Mouse (Mus musculus) kidney, postnatal 0 days (tissue): ENCODE data around the gene Itm2b. TPM values are rescaled to one million over a fixed set of nuclear protein-coding genes. Genes with fewer than 3 reads are reported as not detected.

ENCODE experiments used
- ATAC-seq: fragments of 200-750 bp; cut with Nextera tagmentation; replicated peaks from 2 replicates; pipeline ENCODE4 v1.8.0; 2017; ENCODE audit warnings: low read depth, moderate number of reproducible peaks, moderate TSS enrichment, moderate library complexity; ENCODE audit not compliant: low FRiP score
- DNase-seq: peaks from one replicate; pipeline ENCODE4 v3.0.0-alpha.2; 2016; ENCODE audit warnings: low spot score
- H3K27ac ChIP-seq: fragments of 300-500 bp; sonication (generic); 2 replicates; pipeline ENCODE4 v1.5.1; 2014; ENCODE audit warnings: mild to moderate bottlenecking
- H3K27me3 ChIP-seq: fragments of 300-500 bp; sonication (generic); 2 replicates; pipeline ENCODE4 v1.6.1; 2014; ENCODE audit warnings: low read length, mixed read lengths; ENCODE audit not compliant: insufficient read depth
- H3K36me3 ChIP-seq: fragments of 300-500 bp; sonication (generic); 2 replicates; pipeline ENCODE4 v1.6.1; 2014; ENCODE audit warnings: low read length, mixed read lengths; ENCODE audit not compliant: insufficient read depth
- H3K4me1 ChIP-seq: fragments of 300-500 bp; sonication (generic); replicated peaks from 2 replicates; pipeline ENCODE4 v1.6.1; 2014; ENCODE audit warnings: antibody characterized with exemption, low read length, mixed read lengths; ENCODE audit not compliant: insufficient read depth
- H3K4me2 ChIP-seq: fragments of 300-500 bp; sonication (generic); 2 replicates; pipeline ENCODE4 v1.6.1; 2014; ENCODE audit warnings: mild to moderate bottlenecking, low read length, moderate library complexity, mixed read lengths
- H3K4me3 ChIP-seq: fragments of 300-500 bp; sonication (generic); replicated peaks from 2 replicates; pipeline ENCODE4 v1.5.1; 2014; ENCODE audit warnings: low read depth, low read length
- H3K9ac ChIP-seq: fragments of 300-500 bp; sonication (generic); 2 replicates; pipeline ENCODE4 v1.6.1; 2014; ENCODE audit warnings: low read depth, low read length
- H3K9me3 ChIP-seq: fragments of 300-500 bp; sonication (generic); replicated peaks from 2 replicates; pipeline ENCODE4 v1.6.1; 2016; ENCODE audit warnings: low read length, inconsistent platforms, mixed read lengths
- CTCF ChIP-seq: IDR thresholded peaks from 2 replicates; pipeline ENCODE4 v1.5.1; 2016; ENCODE audit warnings: antibody characterized with exemption, low read depth, mild to moderate bottlenecking, moderate library complexity
- WGBS: fragments of 180-500 bp; shearing (Covaris S2); extraction: QIAGEN DNeasy Blood & Tissue Kit; methylation state at CpG from one replicate; pipeline ENCODE4 v1.1.7; 2014; 5-methylcytosine and 5-hydroxymethylcytosine counted together
- polyA plus RNA-seq: library from polyadenylated mRNA; unstranded; fragments of >200 nt; fragmentation: Nextera tagmentation; extraction: Ambion mirVana; gene quantifications from 2 replicates; pipeline ENCODE4 v1.2.1, GENCODE M21; 2015

Itm2b gene
- polyA plus RNA-seq, 1 experiment from 2014 or later, result 1,975 TPM

DNA sequence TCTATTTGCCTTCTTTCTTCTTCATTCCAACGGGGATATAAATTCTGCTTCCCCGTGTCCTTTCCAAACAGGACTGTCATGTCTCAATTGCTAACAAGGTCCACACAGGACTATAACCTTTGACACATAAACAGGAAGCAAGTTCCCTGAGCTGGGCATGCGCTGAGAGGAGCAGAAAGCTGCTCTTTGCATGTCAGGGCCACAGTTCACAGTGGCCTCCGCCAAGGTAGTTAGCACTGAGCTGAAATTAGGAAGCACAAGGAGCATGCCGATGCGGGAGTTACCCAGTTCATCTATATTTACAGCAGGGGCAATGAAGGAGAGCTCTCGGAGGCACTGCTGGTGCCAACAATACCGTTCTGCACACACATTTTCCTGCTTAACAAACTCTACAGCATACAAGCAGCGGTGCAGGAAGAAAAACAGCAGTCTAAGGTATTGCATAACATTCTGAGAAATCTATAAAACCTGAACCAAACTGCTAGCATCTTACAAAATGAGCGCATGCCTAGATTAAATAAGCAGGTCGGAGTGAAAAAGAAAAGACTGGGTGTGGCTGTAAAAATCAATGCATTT, 10.7 kb downstream of the Itm2b start:
- Histone ChIP-seq H3K4me3 (no peak overlapping the region), H3K9me3 (no peaks in the 10 kb centered on the region), H3K27ac (peak overlapping the region; percentile 60; the same call in 1 of the 2 replicates), H3K36me3 (peaks cover 18% of the 10 kb centered on the region; the same call in 1 of the 2 replicates), H3K27me3 (no peaks in the 10 kb centered on the region), H3K4me2 (peak overlapping the region; percentile 19; the same call in 1 of the 2 replicates), H3K9ac (no peak overlapping the region), H3K4me1 (peaks cover 28% of the 10 kb centered on the region)
- peak; percentile 65 for DNase-seq
- no peak for TF ChIP-seq CTCF
- peak; percentile 34; the same call in 1 of the 2 replicates for ATAC-seq
- WGBS, result 18% methylated on average over 11 of the region's 11 CpGs

DNA sequence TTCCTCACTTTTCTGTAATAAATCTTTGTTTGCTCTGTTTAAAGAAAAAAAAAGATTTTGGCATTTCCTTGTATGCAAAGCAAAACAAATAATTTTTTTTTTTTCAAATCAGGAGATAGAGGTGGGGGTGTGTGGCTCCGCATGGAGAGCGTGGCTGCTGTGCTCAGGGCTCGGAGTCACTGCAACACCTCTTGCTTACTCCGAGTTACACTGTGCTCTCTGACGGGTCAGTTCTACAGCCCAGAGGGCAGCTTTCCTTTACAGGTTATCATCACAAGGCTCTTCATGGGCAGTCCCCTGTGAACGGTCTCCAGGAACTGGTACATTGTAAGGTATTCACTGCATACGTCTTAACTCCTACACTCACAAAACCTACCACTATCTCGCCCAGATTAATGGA, 11.5 kb downstream of the Itm2b start:
- 47% methylated on average over 8 of the region's 8 CpGs for WGBS
- Histone ChIP-seq H3K9ac (no peak overlapping the region), H3K36me3 (peaks cover 19% of the 10 kb centered on the region; the same call in 1 of the 2 replicates), H3K4me2 (no peak overlapping the region), H3K27me3 (no peaks in the 10 kb centered on the region), H3K4me3 (no peak overlapping the region), H3K27ac (peak overlapping the region; percentile 60; the same call in 1 of the 2 replicates), H3K4me1 (peaks cover 28% of the 10 kb centered on the region), H3K9me3 (no peaks in the 10 kb centered on the region)
- DNase-seq (peak; percentile 19), ATAC-seq (no peak)
- no peak for TF ChIP-seq CTCF

DNA sequence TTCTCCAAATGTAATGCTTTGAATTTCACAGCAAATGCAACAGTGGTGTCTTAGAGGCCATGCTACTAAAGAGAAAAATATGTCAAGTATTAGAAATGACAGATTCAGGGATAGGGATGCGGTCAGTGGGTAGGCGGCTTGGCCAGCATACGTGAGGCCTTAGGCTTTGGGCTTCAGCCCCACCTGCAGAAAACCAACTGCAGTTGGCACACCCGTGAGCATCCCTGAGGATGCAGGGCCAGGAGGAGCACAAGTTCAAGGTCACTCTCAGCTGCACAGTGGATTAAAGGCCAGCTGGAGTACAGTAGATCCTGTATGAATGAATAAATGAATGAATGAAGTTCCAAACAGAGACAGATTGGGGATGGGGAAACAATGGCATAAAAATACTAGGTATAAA, 12.1 kb downstream of the Itm2b start:
- TF ChIP-seq CTCF, result no peak
- ATAC-seq (no peak), DNase-seq (no peak)
- Histone ChIP-seq H3K4me3 (no peak overlapping the region), H3K9me3 (no peaks in the 10 kb centered on the region), H3K4me1 (peaks cover 28% of the 10 kb centered on the region), H3K27me3 (no peaks in the 10 kb centered on the region), H3K27ac (0 out of 2 replicates have a peak overlapping the region, but pooled peaks have one; percentile 31), H3K36me3 (peaks cover 21% of the 10 kb centered on the region), H3K4me2 (no peak overlapping the region), H3K9ac (no peak overlapping the region)
- WGBS, result 83% methylated on average over 4 of the region's 4 CpGs

DNA sequence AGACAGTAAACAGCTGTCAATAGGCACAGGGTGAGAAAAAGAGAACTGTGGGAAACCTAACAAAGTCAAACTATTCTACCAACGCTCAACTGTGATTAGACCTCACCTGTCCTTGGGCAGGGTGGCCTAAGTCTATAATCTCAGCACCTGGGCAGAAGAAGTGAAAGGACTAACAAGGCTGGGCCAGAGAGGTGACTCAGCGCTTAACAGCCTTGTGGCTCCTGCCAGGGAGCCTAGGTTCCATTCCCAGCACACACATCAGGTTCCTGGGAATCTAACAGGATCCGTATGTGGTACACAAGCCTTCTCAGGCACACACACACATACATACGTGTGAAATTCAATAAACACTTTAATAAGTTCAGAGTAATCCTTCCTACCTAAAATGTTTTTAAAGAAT, 13.5 kb downstream of the Itm2b start:
- no peaks in the 10 kb centered on the region for H3K9me3 ChIP-seq
- no peak for DNase-seq
- no peak for ATAC-seq
- H3K9ac ChIP-seq, result no peak overlapping the region
- no peak overlapping the region for H3K4me3 ChIP-seq
- TF ChIP-seq CTCF, result no peak
- H3K27ac ChIP-seq, result peak overlapping the region; percentile 66
- H3K36me3 ChIP-seq, result peaks cover 28% of the 10 kb centered on the region
- 91% methylated on average over 4 of the region's 4 CpGs for WGBS
- no peaks in the 10 kb centered on the region for H3K27me3 ChIP-seq
- H3K4me2 ChIP-seq, result no peak overlapping the region
- peaks cover 20% of the 10 kb centered on the region for H3K4me1 ChIP-seq

DNA sequence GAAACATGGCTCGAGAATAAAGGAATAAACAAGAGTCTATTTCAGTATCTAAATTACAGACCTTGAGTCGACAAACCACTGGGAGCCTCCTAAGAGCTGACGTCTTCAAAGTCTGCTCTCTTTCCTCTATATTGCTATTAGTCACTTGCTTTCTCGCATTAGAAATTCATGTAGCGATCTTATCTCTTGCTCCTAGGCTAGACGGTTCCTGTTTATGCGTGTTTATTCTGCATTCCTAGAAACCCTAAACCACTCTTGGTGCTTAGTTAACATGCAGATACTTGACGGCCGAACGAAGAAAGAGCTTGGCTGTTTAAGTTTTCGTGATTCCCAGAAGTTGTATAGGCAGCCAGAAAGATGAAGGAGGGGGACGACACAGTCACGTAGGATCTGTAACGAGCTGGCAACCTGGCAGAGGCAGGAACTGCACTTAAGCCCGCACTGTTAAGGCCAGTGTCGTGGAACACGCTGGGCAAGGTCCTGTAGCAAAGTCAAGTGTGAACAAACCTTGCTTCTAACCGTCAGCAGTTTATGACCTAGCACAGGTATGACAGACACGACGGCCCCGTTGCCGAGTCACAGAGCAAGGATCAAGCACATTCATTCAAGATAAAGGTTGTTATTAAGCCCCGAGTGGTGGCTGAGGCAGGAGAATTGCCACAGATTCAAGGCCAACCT, 14.3 kb downstream of the Itm2b start:
- DNase-seq, result peak; percentile 36
- peak; percentile 46; the same call in 1 of the 2 replicates for ATAC-seq
- TF ChIP-seq CTCF, result no peak
- Histone ChIP-seq H3K9me3 (no peaks in the 10 kb centered on the region), H3K4me1 (peaks cover 20% of the 10 kb centered on the region), H3K27me3 (no peaks in the 10 kb centered on the region), H3K4me2 (no peak overlapping the region), H3K27ac (peak overlapping the region; percentile 66), H3K4me3 (no peak overlapping the region), H3K9ac (no peak overlapping the region), H3K36me3 (peaks cover 35% of the 10 kb centered on the region)
- 65% methylated on average over 23 of the region's 23 CpGs for WGBS

DNA sequence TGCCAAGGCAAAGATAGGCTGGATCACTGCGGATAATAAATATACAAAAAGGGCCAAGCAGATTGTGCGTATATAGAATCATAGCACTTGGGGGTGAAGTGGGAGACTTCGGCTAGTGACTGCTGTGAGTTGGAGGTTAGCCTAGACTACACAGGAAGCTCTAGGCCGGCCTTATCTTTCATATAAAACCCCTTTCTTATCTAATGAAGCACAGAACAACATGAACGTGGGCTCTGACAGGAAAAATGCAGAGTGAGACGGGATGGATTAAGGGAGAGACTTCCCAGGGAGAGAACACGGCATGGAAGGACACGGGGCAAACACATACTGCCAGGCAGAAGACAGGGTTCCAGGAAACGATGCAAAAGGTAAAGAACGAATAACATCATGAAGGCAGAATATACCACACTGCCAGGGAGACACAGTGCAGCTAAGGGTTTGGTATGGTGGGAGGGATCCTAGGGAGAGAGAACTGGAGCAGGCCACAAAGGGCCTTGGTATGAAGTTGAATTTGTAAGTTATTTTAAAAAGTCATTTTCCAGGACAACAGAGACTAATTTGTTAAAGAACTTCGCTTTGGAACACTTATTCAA, 14.9 kb downstream of the Itm2b start:
- Histone ChIP-seq H3K27me3 (no peaks in the 10 kb centered on the region), H3K9ac (no peak overlapping the region), H3K27ac (peak overlapping the region; percentile 54; the same call in 1 of the 2 replicates), H3K4me1 (peaks cover 19% of the 10 kb centered on the region), H3K4me3 (no peak overlapping the region), H3K9me3 (no peaks in the 10 kb centered on the region), H3K4me2 (no peak overlapping the region), H3K36me3 (peaks cover 41% of the 10 kb centered on the region)
- 74% methylated on average over 11 of the region's 11 CpGs for WGBS
- DNase-seq (no peak), ATAC-seq (no peak)
- TF ChIP-seq CTCF, result no peak
